Mouse (Mus musculus) gastrocnemius, postnatal 14 days (tissue): ENCODE data around the gene Defb25. TPM values are rescaled to one million over a fixed set of nuclear protein-coding genes. Genes with fewer than 3 reads are reported as not detected.
"Not testable (repeated sequence)": the region's sequence is repeated elsewhere in the genome, so short reads cannot be mapped to it uniquely, and the experiment has no call there.

Experiments used
- DNase-seq: peaks from one replicate; pipeline ENCODE4 v3.0.0; 2021; ENCODE audit warnings: mixed read lengths
- intact Hi-C: fragments of 180-260 bp; cut with DNase I; formaldehyde crosslinking; loops from one replicate; pipeline ENCODE4 v1.15.1; 2025; ENCODE audit warnings: low total_unique reads
- long read RNA-seq, 2 experiments: library from polyadenylated mRNA; stranded (forward); transcript quantifications; one replicate each; pipeline ENCODE4 v2.0.0; 2021
- total RNA-seq, 2 experiments: library from RNA; stranded (reverse); gene quantifications; 2 replicates each; pipeline ENCODE4 v1.2.3; 2021

The Defb25 gene
- 1 to 10 TPM; 1.3 to 1.4 TPM for total RNA-seq
- long read RNA-seq, experiment 1 = 0 reads
- long read RNA-seq, experiment 2, partial matches to known transcripts = 0 of 1 reads
- long read RNA-seq, experiment 2, other reads (novel, unspliced or antisense) = 1 of 1 reads

DNA sequence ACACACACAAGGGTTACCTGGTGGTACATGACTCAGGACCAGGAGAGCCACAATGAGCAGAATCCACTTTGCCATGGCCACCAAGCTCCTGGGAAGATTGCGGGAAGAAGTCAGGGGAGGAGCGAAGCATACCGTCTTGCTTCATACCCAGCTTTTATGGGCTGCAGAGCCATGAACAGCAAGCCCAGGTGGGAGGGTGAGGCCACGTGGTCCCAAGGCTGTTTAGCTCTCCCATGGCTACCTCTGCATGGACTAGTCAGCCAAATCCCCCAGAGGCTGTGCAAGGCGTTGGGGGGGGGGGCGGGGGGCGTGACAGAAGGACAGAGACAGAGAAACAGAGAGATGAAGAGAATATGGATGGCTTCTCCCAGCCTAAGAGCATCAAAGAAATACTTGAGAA lies at the start of gene Defb25:
TSS of gene Defb25 (minus strand) at position 101 of the 400 bp plus-strand sequence.
- intact Hi-C loops = no loop called here
- DNase-seq = no peak

DNA sequence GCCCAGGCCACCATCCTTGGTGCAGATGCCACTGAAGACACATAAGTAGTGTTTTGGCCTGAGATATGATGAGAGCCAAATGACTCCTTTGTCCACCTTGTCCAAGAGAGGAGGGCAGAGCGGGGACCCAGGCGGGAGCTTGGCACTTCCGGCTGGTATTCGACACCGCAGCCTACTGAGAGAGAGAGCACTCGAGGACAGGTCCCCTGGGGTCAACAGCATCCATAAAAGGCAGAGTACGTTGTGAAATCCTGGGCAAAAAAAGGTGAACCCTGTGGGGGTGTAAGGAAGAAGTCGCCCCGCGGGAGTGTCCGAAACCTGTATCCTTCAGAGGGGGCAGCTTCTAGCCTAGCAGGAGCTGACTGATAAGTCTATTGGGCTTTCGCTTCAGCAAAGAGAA lies 49.3 kb upstream of the Defb25 start:
- intact Hi-C loops = no loop called here

DNA sequence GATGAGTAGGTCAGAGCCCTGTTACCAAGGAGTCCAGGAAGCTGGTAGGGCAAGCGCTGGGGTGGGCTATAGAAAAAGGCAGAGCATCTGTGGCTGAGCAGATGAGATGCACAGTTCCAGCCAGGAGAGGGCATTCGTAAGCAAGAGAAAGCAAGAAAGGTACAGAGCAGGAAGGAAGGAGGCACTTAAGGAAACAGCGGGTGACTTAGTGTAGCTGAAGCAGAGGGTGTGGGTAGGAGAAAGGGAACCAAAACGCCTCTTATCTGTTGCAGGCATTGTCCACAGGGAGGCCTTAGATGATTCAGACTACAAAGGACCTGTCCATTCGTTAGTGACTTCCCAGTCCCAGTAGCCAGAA lies 48.8 kb upstream of the Defb25 start:
- intact Hi-C loops = no loop called here

More for the DNA sequence above, 49.3 kb upstream of the Defb25 start:
- peak; percentile 49 for DNase-seq

GRCm38 (mm10) chr2:152670983-152671641 lies 48.3 kb upstream of the Defb25 start:
- no peak for DNase-seq
- intact Hi-C loops = no loop called here

More for the DNA sequence above, 48.8 kb upstream of the Defb25 start:
- no peak for DNase-seq

DNA sequence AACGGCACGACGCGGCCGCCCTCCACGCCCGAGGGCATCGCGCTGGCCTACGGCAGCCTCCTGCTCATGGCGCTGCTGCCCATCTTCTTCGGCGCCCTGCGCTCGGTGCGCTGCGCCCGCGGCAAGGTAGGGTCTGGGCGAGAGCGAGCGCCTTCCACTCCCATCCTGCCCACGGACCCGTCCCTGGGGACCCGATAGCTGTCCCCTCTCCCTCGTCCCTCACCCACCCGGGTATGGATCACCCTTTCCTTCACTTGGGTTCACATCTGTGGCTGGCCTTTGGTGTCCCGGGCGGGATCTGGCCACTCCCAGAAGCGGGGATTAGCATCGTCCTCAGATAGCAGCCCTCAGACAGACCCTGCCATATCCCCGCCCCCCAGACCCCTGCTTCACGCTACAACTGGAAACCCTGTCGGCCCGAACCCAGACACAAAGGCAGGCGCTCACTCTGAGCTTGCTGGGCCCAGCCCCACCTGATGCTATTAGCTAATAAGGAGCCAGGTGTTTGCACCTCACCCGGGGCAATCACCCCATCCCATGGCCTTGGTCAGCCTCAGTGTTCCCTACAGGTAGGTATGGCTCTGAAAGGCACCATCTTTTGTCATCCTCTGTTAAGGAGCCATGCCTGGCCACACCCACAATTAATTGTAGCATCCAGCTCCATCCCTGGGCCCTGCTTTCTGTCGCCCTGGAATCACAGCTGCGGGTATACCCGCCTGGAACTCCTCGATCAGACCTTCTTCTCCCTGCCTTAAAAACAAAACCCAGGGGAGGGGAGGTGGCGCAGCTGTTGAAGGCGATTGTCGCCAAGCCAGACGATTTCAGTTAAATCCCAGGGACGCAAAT lies 47.0 kb upstream of the Defb25 start:
- DNase-seq = peak; percentile 33
- intact Hi-C loops = no loop called here

GRCm38 (mm10) chr2:152669256-152669638 lies 46.4 kb upstream of the Defb25 start, which contains the start of gene H13:
H13 (plus strand) TSS chr2:152669461.
- peak; percentile 89 for DNase-seq
- intact Hi-C loops = no loop called here

DNA sequence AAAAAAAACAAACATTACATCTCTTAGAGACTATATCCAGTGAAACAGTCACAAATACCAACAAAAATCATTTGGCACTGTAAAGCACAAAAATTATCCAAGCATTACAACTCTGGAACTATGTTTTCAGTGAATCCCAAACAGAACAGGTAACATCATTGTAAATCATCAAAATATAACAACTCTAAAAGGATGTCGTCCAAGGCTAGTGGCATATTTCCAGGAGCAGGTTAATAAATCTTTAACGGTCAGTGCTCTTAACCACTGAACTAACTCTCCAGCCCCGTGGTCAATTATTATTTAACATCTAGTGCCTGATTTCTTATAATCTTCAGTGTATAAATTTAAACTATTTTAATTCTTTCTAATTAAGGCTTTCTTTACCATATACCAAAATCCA lies 43.3 kb upstream of the Defb25 start:
- intact Hi-C loops, DNase-seq: not testable (repeated sequence)

GRCm38 (mm10) chr2:152661163-152661562 lies 38.3 kb upstream of the Defb25 start:
- intact Hi-C loops = no loop called here

GRCm38 (mm10) chr2:152657398-152657797 lies 34.5 kb upstream of the Defb25 start:
- intact Hi-C loops = loop anchor here (5.0 kb wide), 1 partner anchor 40 kb away; no protein-coding TSS in a partner anchor
- DNase-seq = peak; percentile 48

More at GRCm38 (mm10) chr2:152661163-152661562, 38.3 kb upstream of the Defb25 start:
- no peak for DNase-seq

DNA sequence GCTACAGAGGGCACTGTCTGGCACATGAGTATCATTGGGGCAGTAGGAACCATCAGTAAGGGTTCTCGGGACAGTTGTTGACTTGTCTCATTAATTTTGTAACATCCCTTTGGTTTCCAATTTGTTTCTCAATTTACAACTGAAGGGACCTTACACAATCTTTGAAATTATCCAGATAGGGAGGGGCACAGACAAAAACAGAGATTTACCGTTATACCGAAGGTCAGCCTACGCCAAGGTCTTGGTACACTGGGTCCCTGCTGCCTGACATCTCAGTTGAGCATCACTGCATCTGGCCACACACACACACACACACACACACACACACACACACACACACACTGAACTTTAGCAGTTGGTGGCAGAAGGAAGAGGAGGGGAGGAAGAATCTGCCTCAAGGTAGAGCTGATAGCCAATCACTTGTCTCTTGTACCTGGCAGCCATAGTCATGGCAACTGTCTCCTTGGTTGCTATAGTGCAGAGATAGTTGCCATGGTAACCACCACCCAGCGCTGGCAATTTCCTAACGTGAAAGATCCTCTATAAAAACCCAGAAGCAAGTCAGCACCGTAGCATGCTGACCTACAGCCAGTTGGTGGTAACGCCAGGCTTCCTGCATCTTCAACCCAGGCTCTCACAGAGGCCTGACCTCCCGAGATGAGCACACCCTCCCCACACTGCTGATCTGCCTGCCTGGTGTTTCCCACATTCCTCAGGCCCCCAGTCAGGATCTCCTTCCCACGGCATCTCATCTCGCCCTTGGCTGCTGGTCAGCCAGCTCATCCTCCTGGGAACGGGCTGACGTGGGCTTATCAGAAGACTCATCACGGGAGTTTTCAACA lies 31.2 kb upstream of the Defb25 start:
- DNase-seq = peak; percentile 65
- intact Hi-C loops = no loop called here

DNA sequence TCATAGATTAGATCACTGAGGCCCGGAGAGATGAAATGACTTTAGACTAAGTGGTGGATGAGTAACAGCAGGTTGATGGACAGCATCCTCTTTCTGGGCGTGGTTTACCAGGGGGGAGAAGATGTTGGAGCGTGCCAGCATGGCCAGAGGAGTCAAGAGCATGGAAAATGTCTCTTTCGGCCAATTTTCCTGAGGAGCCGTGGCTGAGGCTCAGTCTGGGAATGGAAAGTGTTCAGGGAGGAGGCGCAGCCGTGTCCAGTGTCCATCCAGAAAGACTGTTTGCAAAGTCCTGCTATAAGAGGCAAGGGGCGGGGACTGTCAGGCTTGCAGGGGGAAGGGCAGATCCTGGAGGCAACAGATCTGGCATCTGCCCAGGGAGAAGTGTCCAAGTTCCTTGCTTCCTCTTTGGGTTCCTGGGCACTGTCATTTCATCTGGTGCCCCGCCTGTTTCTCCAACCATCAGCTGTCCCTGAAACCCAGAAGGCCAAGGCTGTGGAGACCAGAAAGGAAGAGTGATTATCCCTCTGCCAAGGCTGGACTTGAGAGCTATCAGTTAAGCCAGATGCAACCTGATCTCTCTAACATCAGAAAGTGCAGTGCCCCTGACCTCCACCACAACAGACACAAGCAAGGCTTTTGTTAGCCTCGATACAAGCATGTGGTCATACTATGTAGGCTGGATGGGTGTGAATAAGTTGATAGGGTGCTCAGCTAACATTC lies 30.2 kb upstream of the Defb25 start:
- DNase-seq = peak; percentile 77
- intact Hi-C loops = no loop called here

DNA sequence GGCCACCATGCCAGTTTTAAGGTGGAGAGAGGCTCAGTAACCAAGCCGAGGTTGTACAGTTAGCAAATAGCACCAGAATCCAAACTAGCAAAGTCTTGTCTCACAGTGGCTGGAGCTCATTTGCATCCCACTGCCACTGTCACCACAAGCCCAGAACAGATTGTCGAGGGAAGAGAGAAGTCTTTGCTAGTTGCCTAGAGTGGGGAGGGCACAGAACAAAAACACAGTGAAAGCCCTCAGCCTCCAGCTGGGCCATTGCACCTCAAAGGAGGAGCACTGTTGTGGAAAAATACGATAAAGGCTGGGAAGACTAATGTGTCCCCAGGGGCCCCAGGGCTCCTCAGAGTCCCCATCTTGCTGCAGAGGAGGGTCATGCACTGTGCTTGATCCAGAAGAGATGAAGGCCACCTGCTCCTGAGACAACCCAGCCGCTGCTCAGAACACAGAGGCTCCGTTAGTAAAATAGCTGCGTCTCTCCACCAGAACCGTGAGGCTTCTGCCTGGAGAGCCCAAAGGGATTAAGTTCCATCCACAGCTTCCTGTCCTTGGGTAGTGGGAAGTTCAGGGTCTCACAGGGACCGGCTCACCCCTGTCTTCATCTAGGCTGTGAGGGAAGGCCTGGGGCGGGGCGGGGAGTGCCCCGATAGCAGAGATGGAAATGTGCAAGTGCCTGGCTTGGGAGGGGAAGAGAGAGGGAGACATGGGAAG lies 16.7 kb upstream of the Defb25 start:
- DNase-seq = peak; percentile 46
- intact Hi-C loops = no loop called here

GRCm38 (mm10) chr2:152638865-152639264 lies 16.0 kb upstream of the Defb25 start:
- DNase-seq = no peak
- intact Hi-C loops = no loop called here

GRCm38 (mm10) chr2:152637381-152637780 lies 14.5 kb upstream of the Defb25 start:
- intact Hi-C loops = no loop called here
- DNase-seq = no peak

GRCm38 (mm10) chr2:152637006-152637322 lies 14.1 kb upstream of the Defb25 start:
- DNase-seq = no peak
- intact Hi-C loops = no loop called here

- DNase-seq = peak; percentile 83
- intact Hi-C loops = no loop called here
These were observed 13.6 kb upstream of the Defb25 start for GRCm38 (mm10) chr2:152636246-152637005.

- intact Hi-C loops = no loop called here
- DNase-seq = no peak
These were observed 11.5 kb upstream of the Defb25 start for GRCm38 (mm10) chr2:152634311-152634710.

DNA sequence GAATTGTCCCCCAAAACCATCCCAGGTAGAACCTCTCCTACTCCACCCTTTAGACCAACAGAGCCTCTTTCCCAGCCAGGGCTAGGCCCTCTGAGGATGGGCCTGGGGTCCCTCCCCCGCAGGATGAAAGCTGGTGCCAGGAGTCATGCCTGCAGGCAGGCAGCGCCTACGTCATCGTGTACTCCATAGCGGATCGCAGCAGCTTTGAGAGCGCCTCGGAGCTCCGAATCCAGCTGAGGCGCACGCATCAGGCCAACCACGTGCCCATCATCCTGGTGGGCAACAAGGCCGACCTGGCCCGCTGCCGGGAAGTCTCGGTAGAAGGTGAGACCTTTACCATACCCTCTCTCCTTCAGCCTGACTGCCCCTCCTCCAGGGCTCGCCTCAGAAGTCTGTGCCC lies 10.5 kb upstream of the Defb25 start:
- no peak for DNase-seq
- intact Hi-C loops = no loop called here
